Mouse (Mus musculus): Measurements from ENCODE around the gene Ttc3. TPM values are rescaled to one million over a fixed set of nuclear protein-coding genes. Genes with fewer than 3 reads are reported as not detected.
"Not testable (repeated sequence)": the region's sequence is repeated elsewhere in the genome, so short reads cannot be mapped to it uniquely, and the experiment has no call there.

Gene Ttc3
- polyA plus RNA-seq (2015; fragmentation: Nextera tagmentation; extraction: Ambion mirVana) = 291 and 321 TPM in 2 replicates

DNA sequence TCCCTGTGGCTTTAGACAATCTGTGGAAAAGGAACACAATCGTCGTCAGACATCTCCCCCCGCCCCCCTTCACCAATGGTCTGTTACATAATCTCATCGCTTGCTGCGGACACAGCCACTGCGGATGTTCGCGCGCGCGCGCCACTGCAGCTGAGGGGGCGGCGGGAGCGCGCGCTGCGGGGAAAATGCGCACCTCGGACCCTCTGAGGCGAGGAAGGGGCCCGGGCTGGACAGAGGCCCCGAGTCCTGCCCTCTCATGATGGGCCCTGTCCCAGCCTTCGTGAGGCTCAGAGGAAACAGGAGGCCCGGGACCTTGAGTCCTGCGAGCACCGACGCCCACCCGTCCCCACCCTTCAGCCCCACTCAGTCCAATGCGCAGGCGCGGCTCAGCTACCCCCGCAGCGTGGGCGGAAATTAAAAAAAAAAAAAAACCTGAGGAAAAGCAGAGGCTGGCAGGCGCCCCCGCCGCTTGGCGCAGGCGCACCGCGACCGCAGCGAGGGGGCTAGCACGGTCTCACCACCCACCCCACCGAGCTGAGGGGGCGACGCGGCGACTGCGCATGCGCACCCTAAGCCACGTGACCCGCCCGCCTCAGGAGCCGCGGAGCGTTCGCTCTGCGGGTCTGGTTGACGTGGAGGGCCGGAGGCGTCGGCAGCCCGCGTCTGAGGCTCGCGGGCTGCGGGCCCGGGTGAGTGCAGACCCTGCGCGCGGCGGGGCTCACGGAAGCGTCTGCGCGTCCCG is at the start of gene Ttc3:
TSS of gene Ttc3 (plus strand) at position 446 of the 742 bp plus-strand sequence.
- Histone ChIP-seq H3K27ac (peak within 1 kb of the TSS; percentile 97), H3K4me1 (peaks cover 18% of the 10 kb centered on the region), H3K27me3 (no peaks in the 10 kb centered on the region), H3K36me3 (peaks cover 2% of the 10 kb centered on the region; the same call in 1 of the 2 replicates), H3K4me3 (peak within 1 kb of the TSS; percentile 85), H3K9me3 (no peaks in the 10 kb centered on the region), H3K9ac (peak within 1 kb of the TSS; percentile 93), H3K4me2 (peak within 1 kb of the TSS; percentile 72)
- under 1% methylated on average over 78 of the region's 79 CpGs for WGBS
- peak; percentile 90 for ATAC-seq (ENCODE audit: insufficient number of reproducible peaks, insufficient read depth, low FRiP score, low TSS enrichment, low read depth)

DNA sequence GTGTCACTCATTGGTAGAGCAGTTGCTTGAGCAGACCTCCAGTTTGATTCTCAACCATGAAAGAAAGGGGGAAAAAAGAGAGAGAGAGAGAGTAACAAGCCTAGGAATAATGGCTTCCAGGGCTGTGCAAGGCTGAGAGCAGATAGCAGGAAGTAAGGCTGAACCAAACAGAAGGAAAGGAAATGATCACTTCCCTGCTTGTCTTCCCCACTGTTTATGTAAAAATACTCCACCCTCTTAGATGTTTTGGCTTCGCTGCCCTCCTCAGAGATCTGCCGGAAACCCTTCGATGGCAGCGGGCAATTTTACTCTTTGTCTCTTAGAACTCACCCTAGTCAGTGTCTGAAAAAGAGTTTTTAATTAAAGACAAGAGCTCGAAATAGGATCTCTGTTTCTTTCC is 46.7 kb upstream of the Ttc3 start:
- no peak overlapping the region for H3K9ac ChIP-seq
- WGBS = 61% methylated on average over 5 of the region's 5 CpGs
- peaks cover 11% of the 10 kb centered on the region for H3K4me1 ChIP-seq
- H3K36me3 ChIP-seq = no peaks in the 10 kb centered on the region
- no peak for ATAC-seq (ENCODE audit: insufficient number of reproducible peaks, insufficient read depth, low FRiP score, low TSS enrichment, low read depth)
- no peak overlapping the region for H3K4me3 ChIP-seq
- H3K27me3 ChIP-seq = peaks cover 28% of the 10 kb centered on the region
- H3K4me2 ChIP-seq = no peak overlapping the region
- no peak overlapping the region for H3K27ac ChIP-seq
- no peaks in the 10 kb centered on the region for H3K9me3 ChIP-seq

DNA sequence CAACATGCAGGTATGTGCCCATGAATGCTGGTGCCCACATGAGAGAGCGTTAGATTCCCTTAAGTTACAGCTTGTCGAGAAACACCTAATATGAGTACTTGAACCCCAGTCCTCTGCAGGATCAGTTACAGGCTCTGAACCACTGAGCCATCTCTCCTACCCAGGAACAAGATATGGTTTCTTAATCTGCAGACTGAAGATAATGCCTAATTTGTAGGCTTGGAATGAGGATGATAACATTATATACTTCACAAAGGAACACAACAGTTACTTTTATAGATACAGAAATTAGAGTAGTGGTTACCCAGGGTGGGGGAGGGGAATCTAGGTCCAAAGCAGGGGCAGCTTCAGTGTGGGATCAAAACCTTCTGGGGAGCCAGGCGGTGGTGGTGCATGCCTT is 44.4 kb upstream of the Ttc3 start:
- Histone ChIP-seq H3K27ac (no peak overlapping the region), H3K36me3 (no peaks in the 10 kb centered on the region), H3K4me1 (peaks cover 25% of the 10 kb centered on the region), H3K9ac (no peak overlapping the region), H3K4me2 (no peak overlapping the region), H3K4me3 (no peak overlapping the region), H3K27me3 (peaks cover 46% of the 10 kb centered on the region), H3K9me3 (no peaks in the 10 kb centered on the region)
- no peak for ATAC-seq (ENCODE audit: insufficient number of reproducible peaks, insufficient read depth, low FRiP score, low TSS enrichment, low read depth)
- WGBS = 88% methylated on average over 3 of the region's 3 CpGs

DNA sequence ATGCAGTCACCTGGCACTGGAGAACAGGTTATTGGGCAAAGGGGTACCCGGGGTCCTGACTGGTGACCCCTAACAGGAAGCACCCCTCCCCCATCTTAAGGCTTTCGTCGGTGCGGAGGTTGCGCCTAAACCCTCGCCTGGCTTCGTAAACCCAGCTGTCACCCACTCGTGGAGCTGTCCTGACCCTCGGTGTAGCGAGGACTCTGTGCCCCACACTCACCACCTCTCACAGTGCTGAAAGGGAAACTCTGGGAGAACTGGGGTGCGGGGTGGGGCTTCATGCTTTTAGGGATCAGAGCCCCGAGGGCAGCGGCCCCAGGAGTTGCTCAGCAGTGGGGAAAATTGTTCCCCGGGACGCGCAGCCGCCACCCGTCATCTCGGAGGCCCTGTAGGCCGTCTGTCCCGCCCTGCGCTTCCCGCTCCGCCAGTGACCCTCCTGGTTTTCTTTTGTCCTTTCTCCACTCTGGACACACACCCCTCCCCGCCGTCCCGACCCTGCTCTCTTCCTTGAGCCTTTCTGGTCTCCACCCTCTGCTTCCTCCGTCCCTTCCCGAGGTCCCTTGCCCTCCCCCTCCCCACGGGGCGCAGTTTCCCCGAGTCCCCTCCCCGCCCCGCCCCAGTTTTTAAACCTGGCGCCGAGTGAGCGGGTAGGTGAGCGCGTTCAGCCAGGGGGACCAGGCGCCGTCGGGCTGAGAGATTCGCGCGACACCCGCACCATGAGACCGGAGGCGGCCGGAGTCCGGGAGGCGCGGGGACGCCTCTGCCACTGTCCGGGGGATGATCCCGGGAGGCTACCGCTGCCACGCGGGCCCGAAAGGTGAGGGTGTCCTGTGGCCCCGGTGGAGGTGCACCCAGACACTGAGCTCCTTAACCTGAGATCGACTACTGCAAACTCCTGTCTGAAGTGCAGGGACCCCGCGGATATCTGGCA is 42.4 kb upstream of the Ttc3 start, which contains the start of gene Ripply3:
TSS of gene Ripply3 (plus strand) at position 640 of the 931 bp plus-strand sequence.
- no peak within 1 kb of the TSS for H3K27ac ChIP-seq
- H3K4me3 ChIP-seq = peak within 1 kb of the TSS; percentile 51
- peaks cover 25% of the 10 kb centered on the region for H3K4me1 ChIP-seq
- H3K36me3 ChIP-seq = no peaks in the 10 kb centered on the region
- no peak; the same call in 1 of the 2 replicates for ATAC-seq (ENCODE audit: insufficient number of reproducible peaks, insufficient read depth, low FRiP score, low TSS enrichment, low read depth)
- 1% methylated on average over 63 of the region's 63 CpGs for WGBS
- H3K27me3 ChIP-seq = peaks cover 46% of the 10 kb centered on the region
- peak within 1 kb of the TSS; percentile 68 for H3K9ac ChIP-seq
- no peaks in the 10 kb centered on the region for H3K9me3 ChIP-seq
- H3K4me2 ChIP-seq = peak within 1 kb of the TSS; percentile 82

DNA sequence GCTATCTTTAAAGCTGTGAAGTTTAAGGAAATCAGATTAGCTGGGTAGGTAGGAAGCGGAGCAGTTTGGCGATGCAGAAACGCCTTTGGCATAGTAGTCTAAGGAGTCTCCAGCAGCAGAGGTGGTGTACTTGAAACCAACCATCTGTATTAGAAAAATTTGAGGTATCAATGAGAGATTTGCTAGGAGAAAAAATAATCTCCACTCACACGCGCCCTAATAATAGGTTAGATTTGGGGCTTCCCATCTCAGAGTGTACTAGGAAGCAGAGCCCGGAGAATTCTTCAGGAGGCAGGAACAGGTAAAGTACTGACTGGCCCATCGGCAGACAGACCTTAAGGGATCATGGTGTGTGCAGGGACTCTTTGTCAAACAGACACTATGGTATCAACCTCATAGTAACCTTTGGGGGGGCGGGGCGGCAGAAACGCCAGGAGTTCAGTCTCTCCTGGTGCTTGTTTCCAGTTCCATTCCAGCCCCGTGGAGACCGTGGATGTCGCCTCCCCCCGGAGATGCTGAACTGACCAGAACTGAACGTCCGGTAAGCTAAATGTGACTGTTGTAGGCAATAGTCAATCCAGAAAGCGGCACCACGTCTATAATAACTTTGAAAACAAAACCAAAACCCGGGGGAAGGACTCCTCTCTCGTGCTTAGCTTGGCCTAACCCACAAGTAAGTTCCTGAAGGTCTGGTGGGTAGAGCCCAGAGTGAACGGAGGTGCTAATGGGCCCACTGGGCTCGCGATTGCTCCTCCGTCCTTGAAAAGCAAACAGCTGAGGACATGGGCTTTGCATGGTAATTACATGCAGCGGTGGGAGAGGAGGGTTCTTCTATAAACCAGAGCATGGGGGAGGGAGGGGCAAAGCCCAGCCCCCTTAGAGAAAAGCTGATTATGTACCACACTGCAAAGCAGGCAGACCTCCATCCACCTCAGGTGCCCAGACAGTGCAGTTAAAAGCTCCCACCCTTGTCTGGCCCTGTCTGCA is 41.2 kb upstream of the Ttc3 start:
- peaks cover 25% of the 10 kb centered on the region for H3K4me1 ChIP-seq
- WGBS = 7% methylated on average over 25 of the region's 25 CpGs
- H3K27me3 ChIP-seq = peaks cover 46% of the 10 kb centered on the region
- H3K36me3 ChIP-seq = no peaks in the 10 kb centered on the region
- H3K4me2 ChIP-seq = peak overlapping the region; percentile 82
- H3K27ac ChIP-seq = no peak overlapping the region
- H3K4me3 ChIP-seq = peak overlapping the region; percentile 51
- no peak overlapping the region for H3K9ac ChIP-seq
- ATAC-seq (ENCODE audit: insufficient number of reproducible peaks, insufficient read depth, low FRiP score, low TSS enrichment, low read depth) = no peak
- no peaks in the 10 kb centered on the region for H3K9me3 ChIP-seq

DNA sequence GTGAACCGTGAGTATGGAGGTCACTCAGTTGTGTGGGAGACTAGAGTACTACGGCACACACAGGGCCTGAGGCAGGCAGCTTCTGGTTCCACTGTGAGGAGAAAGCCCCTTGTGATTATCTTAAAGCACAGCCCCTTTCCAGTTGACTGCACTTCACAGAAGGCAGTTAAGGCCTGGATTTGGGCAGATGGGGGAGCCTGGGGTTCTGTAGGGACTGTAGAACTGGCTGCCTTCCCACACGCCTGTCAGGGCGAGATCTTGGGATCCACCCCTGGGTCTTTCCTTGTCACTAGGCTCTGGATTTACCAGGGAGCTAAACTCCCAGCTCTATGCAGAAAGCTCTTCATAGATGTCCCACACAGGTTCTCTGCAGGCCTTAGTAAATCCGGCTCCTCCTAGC is 40.0 kb upstream of the Ttc3 start:
- Histone ChIP-seq H3K9me3 (no peaks in the 10 kb centered on the region), H3K36me3 (no peaks in the 10 kb centered on the region), H3K4me2 (no peak overlapping the region), H3K27me3 (peaks cover 42% of the 10 kb centered on the region), H3K27ac (no peak overlapping the region), H3K9ac (no peak overlapping the region), H3K4me1 (peaks cover 25% of the 10 kb centered on the region), H3K4me3 (no peak overlapping the region)
- WGBS = 57% methylated on average over 5 of the region's 5 CpGs
- no peak for ATAC-seq (ENCODE audit: insufficient number of reproducible peaks, insufficient read depth, low FRiP score, low TSS enrichment, low read depth)

DNA sequence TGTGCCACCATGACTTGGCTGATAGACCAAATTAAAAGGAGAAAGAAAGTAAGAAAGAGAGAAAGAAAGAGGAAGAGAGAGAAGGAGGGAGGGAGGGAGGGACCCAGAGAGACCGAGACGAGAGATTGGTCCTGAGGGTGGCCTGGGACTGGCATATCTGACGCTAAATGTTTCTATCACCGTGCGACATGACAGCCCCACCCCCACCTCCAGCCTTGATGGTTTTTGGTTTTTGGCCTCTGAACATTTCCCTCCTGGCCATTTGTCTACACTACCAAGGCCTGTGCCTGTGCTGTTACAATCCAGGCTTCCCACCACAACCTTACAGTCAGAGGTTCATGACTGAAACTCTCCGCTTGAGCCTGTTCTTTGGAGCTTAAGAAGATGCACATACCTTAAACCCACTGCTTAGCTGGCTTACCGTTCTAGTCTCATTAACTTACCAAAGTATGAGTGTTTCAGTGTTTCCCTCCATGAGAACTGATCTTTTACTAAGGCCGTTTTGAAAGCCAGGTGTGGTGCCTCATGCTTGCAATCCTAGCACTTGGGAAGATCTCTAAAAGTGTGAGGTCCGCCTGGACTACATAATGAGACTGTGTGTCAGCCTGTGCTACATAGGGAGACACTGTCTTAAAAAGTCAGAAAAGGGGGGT is 39.1 kb upstream of the Ttc3 start:
- Histone ChIP-seq H3K4me1 (peaks cover 25% of the 10 kb centered on the region), H3K4me2 (no peak overlapping the region), H3K36me3 (no peaks in the 10 kb centered on the region), H3K27me3 (peaks cover 40% of the 10 kb centered on the region), H3K4me3 (no peak overlapping the region), H3K9me3 (no peaks in the 10 kb centered on the region), H3K27ac (no peak overlapping the region), H3K9ac (no peak overlapping the region)
- no peak for ATAC-seq (ENCODE audit: insufficient number of reproducible peaks, insufficient read depth, low FRiP score, low TSS enrichment, low read depth)
- WGBS = 73% methylated on average over 9 of the region's 9 CpGs

DNA sequence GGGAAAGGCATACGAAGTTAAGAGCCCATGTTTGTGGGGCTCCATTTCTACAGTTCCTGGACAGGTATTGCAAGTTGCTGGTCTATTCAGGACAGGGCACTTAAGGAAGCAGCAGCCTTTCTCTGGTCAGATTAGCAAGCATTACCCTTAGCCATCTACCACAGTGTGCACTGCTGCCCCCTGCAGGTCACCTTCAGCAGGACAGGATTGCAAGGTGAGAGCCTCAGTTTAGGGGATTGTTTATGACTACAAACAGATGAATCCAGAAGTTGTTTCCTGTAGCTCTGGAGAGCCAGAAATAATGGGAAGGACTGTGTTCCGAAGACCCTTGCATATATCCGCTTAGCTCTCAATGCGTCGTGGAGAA is 38.5 kb upstream of the Ttc3 start:
- no peak overlapping the region for H3K9ac ChIP-seq
- H3K4me3 ChIP-seq = no peak overlapping the region
- H3K36me3 ChIP-seq = no peaks in the 10 kb centered on the region
- H3K27me3 ChIP-seq = peaks cover 36% of the 10 kb centered on the region
- H3K27ac ChIP-seq = no peak overlapping the region
- no peak overlapping the region for H3K4me2 ChIP-seq
- 54% methylated on average over 5 of the region's 5 CpGs for WGBS
- no peak for ATAC-seq (ENCODE audit: insufficient number of reproducible peaks, insufficient read depth, low FRiP score, low TSS enrichment, low read depth)
- H3K9me3 ChIP-seq = no peaks in the 10 kb centered on the region
- peaks cover 25% of the 10 kb centered on the region for H3K4me1 ChIP-seq

DNA sequence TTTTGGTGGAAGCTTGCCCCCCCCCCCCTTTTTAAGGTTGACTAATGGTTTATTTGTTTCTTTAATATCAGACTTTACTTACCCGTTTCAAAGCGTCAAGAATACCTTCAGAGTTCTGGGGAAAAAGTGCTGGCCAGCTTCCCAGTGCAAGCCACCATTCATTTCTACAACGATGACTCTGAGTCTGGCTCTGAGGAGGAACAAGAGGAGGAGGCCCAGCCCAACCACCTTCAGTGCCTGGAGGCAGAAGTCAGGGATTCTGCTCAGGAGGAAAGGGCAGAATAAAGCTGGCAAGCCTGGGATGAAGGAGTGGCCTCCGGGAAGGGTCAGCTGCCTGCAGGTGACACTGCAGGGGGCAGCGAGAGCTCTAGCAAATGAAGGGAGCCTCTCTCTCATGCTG is 34.8 kb upstream of the Ttc3 start:
- ATAC-seq (ENCODE audit: insufficient number of reproducible peaks, insufficient read depth, low FRiP score, low TSS enrichment, low read depth) = no peak
- H3K27ac ChIP-seq = no peak overlapping the region
- no peak overlapping the region for H3K4me2 ChIP-seq
- H3K9ac ChIP-seq = no peak overlapping the region
- H3K4me3 ChIP-seq = no peak overlapping the region
- no peaks in the 10 kb centered on the region for H3K27me3 ChIP-seq
- H3K4me1 ChIP-seq = no peaks in the 10 kb centered on the region
- no peaks in the 10 kb centered on the region for H3K36me3 ChIP-seq
- H3K9me3 ChIP-seq = no peaks in the 10 kb centered on the region
- WGBS = 26% methylated on average over 5 of the region's 5 CpGs

DNA sequence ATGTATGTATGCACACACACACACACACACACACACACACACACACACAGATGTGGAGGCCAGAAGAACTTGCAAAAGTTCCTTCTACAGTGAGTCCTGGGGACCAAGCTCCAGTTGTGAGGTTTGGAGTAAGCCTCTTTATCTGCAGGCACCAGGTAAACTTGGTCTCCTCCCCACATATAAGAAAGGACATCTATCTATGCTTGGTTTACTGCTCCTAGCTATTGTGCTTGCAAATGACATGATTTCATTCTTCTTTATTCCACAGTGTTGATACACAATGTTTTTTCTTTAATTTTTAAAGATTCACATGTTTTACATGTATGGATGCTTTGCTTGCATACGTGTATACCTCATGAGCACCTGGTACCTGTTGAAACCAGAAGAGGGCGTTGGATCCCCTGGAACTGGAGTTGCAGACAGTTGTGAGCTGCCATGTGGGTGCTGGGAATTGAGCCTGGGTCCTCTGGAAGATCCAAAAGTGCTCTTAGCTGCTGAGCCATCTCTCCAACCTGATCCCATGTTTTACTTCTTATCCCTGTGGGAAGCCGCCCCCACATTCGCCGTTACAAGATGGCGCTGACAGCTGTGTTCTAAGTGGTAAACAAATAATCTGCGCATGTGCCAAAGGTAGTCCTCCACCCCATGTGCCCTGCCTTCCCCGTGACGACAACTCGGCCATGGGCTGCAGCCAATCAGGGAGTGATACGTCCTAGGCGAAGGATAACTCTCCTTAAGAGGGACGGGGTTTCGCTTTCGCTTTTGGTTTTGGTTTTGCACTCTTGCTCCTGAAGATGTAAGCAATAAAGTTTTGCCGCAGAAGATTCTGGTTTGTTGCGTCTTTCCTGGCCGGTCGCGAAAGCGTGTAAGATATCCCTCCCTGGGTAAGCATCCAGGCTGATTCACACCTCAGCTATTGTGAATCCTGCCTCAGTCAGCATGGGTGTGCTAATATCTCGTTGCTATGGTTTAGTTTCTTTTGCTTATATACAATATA is 31.0 kb upstream of the Ttc3 start:
- H3K27me3 ChIP-seq; H3K9me3 ChIP-seq; H3K4me1 ChIP-seq; H3K27ac ChIP-seq; H3K36me3 ChIP-seq; ATAC-seq (ENCODE audit: insufficient number of reproducible peaks, insufficient read depth, low FRiP score, low TSS enrichment, low read depth); H3K9ac ChIP-seq; H3K4me2 ChIP-seq; H3K4me3 ChIP-seq: not testable (repeated sequence)
- 92% methylated on average over 22 of the region's 22 CpGs for WGBS
